Mouse (Mus musculus): ENCODE measurements around the gene Pitpnm1.

Gene Pitpnm1

GRCm38 (mm10) chr19:4139446-4139845, 39.6 kb downstream of the Pitpnm1 start, which contains the start of gene Gpr152:
Gene Gpr152, plus strand, starts transcription at chr19:4139787.
- in situ Hi-C loops (cut with MseI, MboI), result no loop called here

GRCm38 (mm10) chr19:4140147-4140546, 40.3 kb downstream of the Pitpnm1 start:
- in situ Hi-C loops (cut with MseI, MboI), result no loop called here

DNA sequence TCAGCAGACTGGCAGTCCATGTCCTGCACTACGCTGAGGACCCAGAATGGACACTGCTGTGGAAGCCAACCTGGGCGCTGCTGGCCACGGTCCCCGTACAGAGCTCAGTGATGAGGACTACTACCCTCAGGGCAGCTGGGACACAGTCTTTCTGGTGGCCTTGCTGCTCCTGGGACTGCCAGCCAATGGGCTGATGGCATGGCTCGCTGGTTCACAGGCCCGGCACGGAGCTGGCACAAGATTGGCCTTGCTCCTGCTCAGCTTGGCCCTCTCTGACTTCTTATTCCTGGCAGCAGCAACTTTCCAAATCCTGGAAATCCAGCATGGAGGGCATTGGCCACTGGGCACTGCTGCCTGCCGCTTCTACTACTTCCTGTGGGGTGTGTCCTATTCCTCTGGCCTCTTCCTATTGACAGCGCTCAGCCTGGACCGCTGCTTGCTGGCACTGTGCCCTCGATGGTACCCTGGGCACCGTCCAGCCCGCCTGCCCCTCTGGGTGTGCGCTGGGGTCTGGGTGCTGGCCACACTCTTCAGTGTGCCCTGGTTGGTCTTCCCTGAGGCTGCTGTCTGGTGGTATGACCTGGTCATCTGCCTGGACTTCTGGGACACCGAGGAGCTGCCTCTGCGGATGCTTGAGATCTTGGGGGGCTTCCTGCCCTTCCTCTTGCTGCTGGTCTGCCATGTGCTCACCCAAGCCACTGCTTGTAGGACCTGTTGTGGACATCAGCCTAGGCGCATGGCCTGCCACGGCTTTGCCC, 42.8 kb downstream of the Pitpnm1 start:
- in situ Hi-C loops (cut with MseI, MboI), result no loop called here

DNA sequence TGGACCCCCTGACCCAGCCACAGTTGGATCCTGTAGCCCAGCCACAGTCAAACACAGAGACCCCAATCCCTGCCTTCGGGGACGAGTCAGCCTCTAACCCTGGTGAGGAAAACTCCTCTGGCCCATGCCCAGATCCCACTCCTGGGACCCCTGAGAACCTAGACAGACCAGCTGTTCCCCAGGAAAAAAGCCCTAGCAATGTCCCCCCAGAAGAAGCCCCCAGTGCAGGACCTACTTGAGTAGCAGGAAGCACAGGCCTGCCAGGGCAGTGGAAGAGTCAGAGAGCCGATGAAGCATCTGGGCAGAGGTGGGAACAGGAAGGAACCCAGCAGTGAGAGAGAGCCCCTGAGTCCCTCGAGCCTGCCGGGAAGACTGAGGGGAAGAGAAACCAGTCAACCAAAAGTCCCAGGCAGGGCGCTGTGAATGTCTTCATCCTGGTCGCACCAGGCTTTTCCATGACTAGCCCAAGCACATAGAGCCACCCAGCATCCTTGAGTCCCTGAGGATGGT, 44.0 kb downstream of the Pitpnm1 start, which contains the start of gene Cabp4:
Cabp4 (minus strand) TSS at position 275 of the 510 bp plus-strand sequence.
- in situ Hi-C loops (cut with MseI, MboI), result no loop called here

- in situ Hi-C loops (cut with MseI, MboI), result no loop called here
These were observed 45.0 kb downstream of the Pitpnm1 start for GRCm38 (mm10) chr19:4144550-4145498.

GRCm38 (mm10) chr19:4145936-4146335, 46.1 kb downstream of the Pitpnm1 start:
- in situ Hi-C loops (cut with MseI, MboI), result no loop called here

GRCm38 (mm10) chr19:4146366-4147021, 46.7 kb downstream of the Pitpnm1 start:
- in situ Hi-C loops (cut with MseI, MboI), result no loop called here

GRCm38 (mm10) chr19:4147022-4147405, 47.2 kb downstream of the Pitpnm1 start:
- in situ Hi-C loops (cut with MseI, MboI), result no loop called here

DNA sequence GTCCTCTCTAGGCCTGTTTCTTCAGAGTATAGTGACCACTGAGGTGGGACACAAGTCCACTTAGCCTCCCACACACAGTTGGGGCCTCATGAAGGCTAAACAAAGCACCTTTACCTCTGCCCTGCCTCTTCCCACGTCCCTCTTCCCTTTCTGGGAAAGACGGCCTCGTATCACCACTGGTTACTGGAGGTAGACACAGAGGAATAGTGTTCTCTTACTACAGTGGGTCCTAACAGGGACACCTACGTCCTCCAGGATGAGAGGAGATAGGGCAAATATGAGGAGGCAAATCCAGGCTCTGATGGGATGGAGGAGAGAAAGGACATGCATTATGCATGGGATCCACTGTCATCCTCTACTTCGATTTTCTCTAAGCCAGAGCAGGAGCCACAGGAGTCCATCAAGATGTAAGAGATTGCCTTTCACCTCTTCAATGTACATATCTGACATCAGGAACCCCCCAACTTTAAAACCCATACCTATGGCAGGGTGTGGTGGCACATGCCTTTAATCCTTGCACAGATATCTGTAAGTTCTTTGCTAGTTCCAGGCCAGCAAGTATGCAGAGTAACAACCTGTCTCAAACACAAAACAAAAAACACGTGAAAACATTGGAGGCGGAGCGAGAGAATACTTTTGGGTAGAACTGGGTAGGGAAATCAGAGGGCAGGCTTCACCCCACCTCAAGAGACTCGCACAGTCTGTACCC, 48.1 kb downstream of the Pitpnm1 start:
- in situ Hi-C loops (cut with MseI, MboI), result no loop called here

- in situ Hi-C loops (cut with MseI, MboI), result no loop called here
These were observed 48.7 kb downstream of the Pitpnm1 start, which contains the start of gene Coro1b for GRCm38 (mm10) chr19:4148491-4148806. Gene Coro1b, plus strand, starts transcription at chr19:4148619.

GRCm38 (mm10) chr19:4148819-4149218, 49.0 kb downstream of the Pitpnm1 start:
- in situ Hi-C loops (cut with MseI, MboI), result no loop called here

- in situ Hi-C loops (cut with MseI, MboI), result no loop called here
These were observed 49.5 kb downstream of the Pitpnm1 start for GRCm38 (mm10) chr19:4149283-4149682.

GRCm38 (mm10) chr19:4149764-4150461, 50.1 kb downstream of the Pitpnm1 start:
- in situ Hi-C loops (cut with MseI, MboI), result no loop called here

DNA sequence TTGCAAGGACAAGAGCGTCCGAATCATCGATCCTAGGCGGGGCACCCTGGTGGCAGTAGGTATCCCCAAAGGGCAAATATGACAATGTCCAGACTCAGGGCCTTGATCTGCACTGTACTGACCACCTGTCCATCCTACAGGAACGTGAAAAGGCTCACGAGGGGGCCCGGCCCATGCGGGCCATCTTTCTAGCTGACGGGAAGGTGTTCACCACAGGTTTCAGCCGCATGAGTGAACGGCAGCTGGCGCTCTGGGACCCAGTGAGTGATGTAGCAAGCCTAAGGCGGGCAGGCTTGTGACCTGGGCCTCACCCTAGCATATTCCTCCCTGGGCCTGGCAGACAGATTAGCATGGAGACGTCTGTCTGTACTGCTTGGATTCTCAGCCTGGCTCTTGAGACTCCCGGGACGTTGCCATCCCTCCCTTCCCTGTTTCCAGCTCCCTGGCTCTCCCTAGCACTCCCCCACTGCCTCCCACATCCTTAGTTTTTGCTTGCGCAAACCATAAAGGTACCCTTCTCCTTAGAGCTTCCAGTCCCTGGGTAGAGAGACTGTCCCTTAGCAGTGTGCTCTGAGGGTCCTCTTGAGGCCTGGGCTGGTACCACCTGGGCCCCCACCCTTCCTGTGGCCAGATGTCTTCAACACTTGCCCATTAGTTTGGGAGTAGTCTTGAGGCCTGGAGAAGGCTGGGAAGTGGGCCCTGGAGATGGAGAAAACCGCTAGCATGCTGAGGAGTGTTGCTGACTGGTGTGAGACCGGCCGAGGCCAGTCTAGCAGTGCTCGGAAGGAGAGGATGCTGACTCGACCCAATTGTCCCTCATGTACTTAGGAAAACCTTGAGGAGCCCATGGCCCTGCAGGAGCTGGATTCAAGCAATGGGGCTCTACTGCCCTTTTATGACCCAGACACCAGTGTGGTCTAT, 51.0 kb downstream of the Pitpnm1 start:
- in situ Hi-C loops (cut with MseI, MboI), result no loop called here

DNA sequence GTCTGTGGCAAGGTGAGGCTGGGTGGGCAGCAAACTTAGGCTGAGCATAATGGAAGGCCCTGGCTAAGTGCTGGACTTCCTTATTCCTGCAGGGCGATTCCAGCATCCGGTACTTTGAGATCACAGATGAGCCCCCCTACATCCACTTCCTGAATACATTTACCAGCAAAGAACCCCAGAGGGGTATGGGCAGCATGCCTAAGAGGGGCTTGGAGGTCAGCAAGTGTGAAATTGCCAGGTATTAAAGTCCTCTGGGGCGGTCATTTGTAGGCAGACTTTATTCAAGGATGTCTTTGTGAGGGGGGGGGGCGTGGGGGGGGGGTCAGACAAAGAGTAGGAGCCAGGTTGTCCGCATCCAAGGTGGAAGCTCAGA, 51.7 kb downstream of the Pitpnm1 start:
- in situ Hi-C loops (cut with MseI, MboI), result no loop called here

DNA sequence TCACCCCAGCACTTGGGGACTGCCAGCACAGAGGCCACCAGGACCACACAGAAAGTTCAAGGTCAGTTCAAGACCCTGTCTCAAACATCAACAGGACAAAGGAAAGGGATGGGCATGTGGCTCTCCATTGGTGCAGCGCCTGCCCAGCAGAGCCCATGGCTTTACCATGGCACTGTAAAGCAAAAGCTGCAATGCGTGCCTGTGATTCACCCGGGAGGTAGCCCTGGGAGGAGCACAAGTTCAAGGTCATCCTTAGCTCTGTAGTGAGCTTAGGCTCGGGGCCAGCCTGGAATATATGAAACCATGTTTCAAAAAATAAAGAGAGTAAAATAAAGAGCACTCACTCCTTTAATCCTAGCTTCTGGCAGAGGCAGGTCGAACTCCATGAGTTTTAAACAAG, 52.1 kb downstream of the Pitpnm1 start:
- in situ Hi-C loops (cut with MseI, MboI), result no loop called here

- in situ Hi-C loops (cut with MseI, MboI), result no loop called here
These were observed 52.8 kb downstream of the Pitpnm1 start for GRCm38 (mm10) chr19:4152445-4153231.

DNA sequence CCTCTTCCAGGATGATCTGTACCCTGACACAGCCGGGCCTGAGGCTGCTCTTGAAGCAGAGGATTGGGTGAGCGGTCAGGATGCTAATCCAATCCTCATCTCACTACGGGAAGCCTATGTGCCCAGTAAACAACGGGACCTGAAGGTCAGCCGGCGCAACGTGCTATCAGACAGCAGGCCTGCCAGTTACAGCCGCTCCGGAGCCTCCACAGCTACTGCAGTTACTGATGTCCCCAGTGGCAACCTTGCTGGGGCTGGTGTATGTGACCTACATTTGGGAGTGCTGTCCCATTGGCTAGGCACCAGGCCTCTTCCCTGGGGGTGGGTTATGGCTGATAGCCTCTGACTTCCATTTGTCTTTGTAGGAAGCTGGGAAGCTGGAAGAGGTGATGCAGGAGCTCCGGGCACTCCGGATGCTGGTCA, 53.4 kb downstream of the Pitpnm1 start, which contains the start of gene Ptprcap:
Ptprcap (plus strand) TSS at position 373 of the 423 bp plus-strand sequence.
- in situ Hi-C loops (cut with MseI, MboI), result no loop called here

All from mouse trophoblast stem cell (cell line).